Mouse (Mus musculus): ENCODE measurements around the gene Lipk.

DNA sequence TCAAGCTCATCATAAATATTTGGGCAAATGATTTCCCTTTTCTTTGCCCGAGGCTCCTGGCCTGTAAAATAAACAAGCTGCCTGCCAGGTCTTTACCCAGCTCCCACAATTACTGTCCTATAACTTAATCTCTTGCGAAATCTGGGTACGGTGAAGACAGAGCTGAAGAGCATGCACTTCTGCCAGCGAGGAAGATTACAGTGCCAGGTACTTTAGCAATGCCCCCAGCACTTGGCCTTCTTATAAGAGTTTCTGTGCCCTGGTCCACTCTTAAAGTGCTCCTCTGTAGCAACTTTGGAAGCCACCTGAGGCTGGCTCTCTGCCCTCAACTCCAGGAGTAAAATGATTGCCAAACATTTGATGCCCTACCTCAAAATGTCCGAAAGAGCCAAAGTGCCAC lies 87.3 kb downstream of the Lipk start:
- TF ChIP-seq POLR2A (IDR thresholded peaks at IDR 0.05; ENCODE audit: low read depth, low read length) (no peak), CTCF (IDR thresholded peaks at IDR 0.05; ENCODE audit: extremely low read depth, insufficient read depth, insufficient read length, insufficient replicate concordance) (no peak)

Measured in spleen, adult 2 months (tissue).